Mouse (Mus musculus): ENCODE measurements around the gene Tenm4. TPM values are rescaled to one million over a fixed set of nuclear protein-coding genes. Genes with fewer than 3 reads are reported as not detected.

The Tenm4 gene
- total RNA-seq, 1 experiment = 38.9 TPM

DNA sequence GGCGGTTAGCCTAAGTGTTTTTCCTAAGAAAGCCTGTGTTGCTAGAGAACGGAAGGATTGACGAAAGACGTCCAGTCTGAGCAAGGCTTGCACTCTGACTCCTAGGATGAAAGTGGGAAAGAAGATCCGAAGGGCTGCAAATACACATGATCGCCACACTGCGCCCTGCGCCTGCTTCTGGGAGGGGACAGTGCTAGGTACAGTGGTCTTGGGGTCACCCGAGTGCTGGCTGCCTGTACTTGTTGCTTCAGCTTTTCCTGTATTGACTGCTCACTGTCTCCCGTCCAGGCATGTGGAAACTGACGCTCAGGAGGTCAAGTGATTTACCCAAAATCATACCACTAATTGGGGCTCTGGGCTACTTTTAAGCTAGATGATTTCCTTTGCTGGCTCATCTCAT, 107.3 kb downstream of the Tenm4 start:
- DNase-seq (ENCODE audit: low read depth, low spot score) = no peak
- no peak for TF ChIP-seq CHD2 (IDR thresholded peaks at IDR 0.05; ENCODE audit: low read depth, low read length)
- TF ChIP-seq ZNF384 (IDR thresholded peaks at IDR 0.05; ENCODE audit: low read depth, low read length) = no peak
- no peak for TF ChIP-seq MAFK (IDR thresholded peaks at IDR 0.05; ENCODE audit: insufficient read depth, low read depth, low read length)
- no peak for TF ChIP-seq ZC3H11A (IDR thresholded peaks at IDR 0.05; ENCODE audit: borderline replicate concordance, low read depth, low read length)
- no peak for TF ChIP-seq HCFC1 (IDR thresholded peaks at IDR 0.05; ENCODE audit: borderline replicate concordance, insufficient read depth, low read length)
- in situ Hi-C loops (cut with MboI; ENCODE audit: low sequenced_read_pairs in 2 of 2, unreplicated experiment in 2 of 2) = no loop called here
- Histone ChIP-seq H3K4me1 (ENCODE audit: control insufficient read depth in 2 of 2, insufficient read depth in 2 of 2, low read length in 2 of 2, poor library complexity in 1 of 2) (peaks cover 0 to 1% of the 10 kb centered on the region in 2 experiments; a peak in 1 of 4 replicates), H3K9ac (ENCODE audit: insufficient read depth, low read depth, low read length, poor library complexity, severe bottlenecking) (no peak overlapping the region), H3K4me3 (ENCODE audit: insufficient read depth in 1 of 2, low read depth in 1 of 2, low read length in 2 of 2, poor library complexity in 1 of 2, severe bottlenecking in 1 of 2) (no peak overlapping the region), H3K36me3 (ENCODE audit: control insufficient read depth, insufficient read depth, low read length, poor library complexity, severe bottlenecking) (peaks cover 5% of the 10 kb centered on the region; the same call in 1 of the 2 replicates), H3K27ac (ENCODE audit: insufficient read depth, low read depth, low read length, poor library complexity, severe bottlenecking) (no peak overlapping the region), H3K9me3 (ENCODE audit: control insufficient read depth, insufficient read depth, low read depth, low read length) (no peaks in the 10 kb centered on the region)

DNA sequence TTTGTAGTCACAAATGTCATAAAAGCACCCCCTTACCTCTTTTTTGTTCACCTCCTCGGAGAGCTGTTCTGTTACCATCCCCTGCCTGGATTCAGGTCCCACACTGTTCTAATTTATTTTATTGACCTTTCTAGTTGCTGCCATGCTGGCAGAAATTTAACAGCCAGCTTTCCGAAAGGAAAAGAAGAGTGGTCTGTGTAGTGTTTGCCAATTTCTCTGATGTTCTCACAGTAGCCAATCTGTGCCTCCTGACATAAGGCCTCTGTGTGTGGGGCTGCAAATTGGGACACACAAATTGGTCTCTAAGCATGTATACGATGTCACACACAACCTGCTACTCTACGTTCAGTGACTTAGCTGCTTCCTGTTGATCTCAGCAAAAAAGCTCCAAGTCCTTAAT, 109.7 kb downstream of the Tenm4 start:
- in situ Hi-C loops (cut with MboI; ENCODE audit: low sequenced_read_pairs in 2 of 2, unreplicated experiment in 2 of 2) = no loop called here
- H3K9me3 ChIP-seq (ENCODE audit: control insufficient read depth, insufficient read depth, low read depth, low read length) = no peaks in the 10 kb centered on the region
- DNase-seq (ENCODE audit: low read depth, low spot score) = no peak
- TF ChIP-seq MAFK (IDR thresholded peaks at IDR 0.05; ENCODE audit: insufficient read depth, low read depth, low read length) = no peak
- no peak for TF ChIP-seq CHD2 (IDR thresholded peaks at IDR 0.05; ENCODE audit: low read depth, low read length)
- TF ChIP-seq ZNF384 (IDR thresholded peaks at IDR 0.05; ENCODE audit: low read depth, low read length) = no peak
- no peak for TF ChIP-seq HCFC1 (IDR thresholded peaks at IDR 0.05; ENCODE audit: borderline replicate concordance, insufficient read depth, low read length)
- TF ChIP-seq ZC3H11A (IDR thresholded peaks at IDR 0.05; ENCODE audit: borderline replicate concordance, low read depth, low read length) = no peak
- H3K4me1 ChIP-seq (ENCODE audit: control insufficient read depth in 2 of 2, insufficient read depth in 2 of 2, low read length in 2 of 2, poor library complexity in 1 of 2) = peaks cover 0 to 1% of the 10 kb centered on the region in 2 experiments; a peak in 1 of 4 replicates
- no peak overlapping the region for H3K4me3 ChIP-seq (ENCODE audit: insufficient read depth in 1 of 2, low read depth in 1 of 2, low read length in 2 of 2, poor library complexity in 1 of 2, severe bottlenecking in 1 of 2)
- H3K36me3 ChIP-seq (ENCODE audit: control insufficient read depth, insufficient read depth, low read length, poor library complexity, severe bottlenecking) = 0 out of 2 replicates have a peak, but pooled peaks cover 4% of the 10 kb centered on the region
- no peak overlapping the region for H3K27ac ChIP-seq (ENCODE audit: insufficient read depth, low read depth, low read length, poor library complexity, severe bottlenecking)
- no peak overlapping the region for H3K9ac ChIP-seq (ENCODE audit: insufficient read depth, low read depth, low read length, poor library complexity, severe bottlenecking)

DNA sequence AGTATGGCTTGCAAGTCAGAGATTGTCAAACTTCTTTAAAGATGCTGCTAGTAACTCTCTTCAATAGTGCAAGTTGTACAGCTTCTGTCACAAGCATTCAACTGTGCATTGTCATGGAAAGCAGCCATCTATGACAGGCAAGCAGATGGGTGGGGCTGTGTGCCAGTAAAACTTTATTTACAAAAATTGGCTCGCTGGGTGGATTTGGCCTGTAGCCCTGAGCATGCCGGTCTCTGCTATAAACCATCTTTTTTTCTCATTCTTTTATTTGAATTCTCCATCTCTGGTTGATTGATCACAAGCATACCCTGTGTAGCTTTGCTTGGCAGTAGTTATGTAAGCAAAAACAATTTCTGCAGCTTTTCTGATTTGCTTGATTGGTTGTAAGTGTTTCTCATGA, 119.5 kb downstream of the Tenm4 start:
- no peak for TF ChIP-seq ZC3H11A (IDR thresholded peaks at IDR 0.05; ENCODE audit: borderline replicate concordance, low read depth, low read length)
- no peak for TF ChIP-seq CHD2 (IDR thresholded peaks at IDR 0.05; ENCODE audit: low read depth, low read length)
- no peak for TF ChIP-seq ZNF384 (IDR thresholded peaks at IDR 0.05; ENCODE audit: low read depth, low read length)
- no peak for TF ChIP-seq MAFK (IDR thresholded peaks at IDR 0.05; ENCODE audit: insufficient read depth, low read depth, low read length)
- H3K36me3 ChIP-seq (ENCODE audit: control insufficient read depth, insufficient read depth, low read length, poor library complexity, severe bottlenecking) = no peaks in the 10 kb centered on the region
- no peak for DNase-seq (ENCODE audit: low read depth, low spot score)

DNA sequence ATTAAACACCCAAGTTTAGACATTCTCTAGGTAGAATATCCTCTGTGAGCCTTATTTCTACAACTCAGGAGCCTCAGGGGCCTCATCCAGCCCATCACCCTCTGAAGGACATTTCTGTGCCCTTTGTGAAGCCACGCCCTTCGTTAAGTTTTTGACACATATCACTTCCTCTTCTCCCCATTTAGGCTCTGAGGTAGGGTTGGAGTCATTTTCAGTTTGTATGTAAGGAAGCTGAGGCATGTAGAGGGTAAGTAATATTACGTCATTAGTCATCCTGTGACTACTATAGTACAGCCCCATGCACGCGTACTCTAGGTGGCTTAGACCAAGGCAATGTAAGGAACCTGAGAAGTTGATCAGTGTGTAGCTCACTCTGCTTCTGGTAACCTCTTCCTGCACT, 124.9 kb downstream of the Tenm4 start:
- no peaks in the 10 kb centered on the region for H3K9me3 ChIP-seq (ENCODE audit: control insufficient read depth, insufficient read depth, low read depth, low read length)
- in situ Hi-C loops (cut with MboI; ENCODE audit: low sequenced_read_pairs in 2 of 2, unreplicated experiment in 2 of 2) = no loop called here
- no peak for TF ChIP-seq HCFC1 (IDR thresholded peaks at IDR 0.05; ENCODE audit: borderline replicate concordance, insufficient read depth, low read length)
- no peak for TF ChIP-seq MAFK (IDR thresholded peaks at IDR 0.05; ENCODE audit: insufficient read depth, low read depth, low read length)
- TF ChIP-seq ZC3H11A (IDR thresholded peaks at IDR 0.05; ENCODE audit: borderline replicate concordance, low read depth, low read length) = no peak
- no peak for TF ChIP-seq CHD2 (IDR thresholded peaks at IDR 0.05; ENCODE audit: low read depth, low read length)
- TF ChIP-seq ZNF384 (IDR thresholded peaks at IDR 0.05; ENCODE audit: low read depth, low read length) = no peak
- H3K4me3 ChIP-seq (ENCODE audit: insufficient read depth in 1 of 2, low read depth in 1 of 2, low read length in 2 of 2, poor library complexity in 1 of 2, severe bottlenecking in 1 of 2) = no peak overlapping the region
- H3K4me1 ChIP-seq (ENCODE audit: control insufficient read depth in 2 of 2, insufficient read depth in 2 of 2, low read length in 2 of 2, poor library complexity in 1 of 2) = peaks cover 0 to 8% of the 10 kb centered on the region in 2 experiments; a peak in 1 of 4 replicates
- no peak overlapping the region for H3K9ac ChIP-seq (ENCODE audit: insufficient read depth, low read depth, low read length, poor library complexity, severe bottlenecking)
- no peak for DNase-seq (ENCODE audit: low read depth, low spot score)
- H3K36me3 ChIP-seq (ENCODE audit: control insufficient read depth, insufficient read depth, low read length, poor library complexity, severe bottlenecking) = no peaks in the 10 kb centered on the region
- no peak overlapping the region for H3K27ac ChIP-seq (ENCODE audit: insufficient read depth, low read depth, low read length, poor library complexity, severe bottlenecking)

More for the DNA sequence above, 119.5 kb downstream of the Tenm4 start:
- Histone ChIP-seq H3K9me3 (ENCODE audit: control insufficient read depth, insufficient read depth, low read depth, low read length) (no peaks in the 10 kb centered on the region), H3K4me3 (ENCODE audit: insufficient read depth in 1 of 2, low read depth in 1 of 2, low read length in 2 of 2, poor library complexity in 1 of 2, severe bottlenecking in 1 of 2) (no peak overlapping the region), H3K27ac (ENCODE audit: insufficient read depth, low read depth, low read length, poor library complexity, severe bottlenecking) (no peak overlapping the region), H3K9ac (ENCODE audit: insufficient read depth, low read depth, low read length, poor library complexity, severe bottlenecking) (no peak overlapping the region), H3K4me1 (ENCODE audit: control insufficient read depth in 2 of 2, insufficient read depth in 2 of 2, low read length in 2 of 2, poor library complexity in 1 of 2) (peaks cover 0 to 2% of the 10 kb centered on the region in 2 experiments; a peak in 1 of 4 replicates)
- in situ Hi-C loops (cut with MboI; ENCODE audit: low sequenced_read_pairs in 2 of 2, unreplicated experiment in 2 of 2) = no loop called here
